Mouse (Mus musculus) forebrain, embryonic 15.5 days (tissue): ENCODE measurements around the gene Dab1. TPM values are rescaled to one million over a fixed set of nuclear protein-coding genes. Genes with fewer than 3 reads are reported as not detected.

Experiments used
- ATAC-seq: fragments of 200-750 bp; cut with Nextera tagmentation; replicated peaks from 2 replicates; pipeline ENCODE4 v1.8.0; 2017; ENCODE audit warnings: mild to moderate bottlenecking, moderate TSS enrichment, moderate library complexity
- H3K27ac ChIP-seq: fragments of 300-500 bp; sonication (generic); replicated peaks from 2 replicates; pipeline ENCODE4 v1.5.1; 2015; ENCODE audit warnings: mild to moderate bottlenecking, inconsistent platforms
- H3K27me3 ChIP-seq: fragments of 300-500 bp; sonication (generic); 2 replicates; pipeline ENCODE4 v1.6.1; 2015; ENCODE audit warnings: inconsistent platforms
- H3K36me3 ChIP-seq: fragments of 300-500 bp; sonication (generic); 2 replicates; pipeline ENCODE4 v1.6.1; 2015; ENCODE audit warnings: mild to moderate bottlenecking, inconsistent platforms
- H3K4me1 ChIP-seq: fragments of 300-500 bp; sonication (generic); 2 replicates; pipeline ENCODE4 v1.6.1; 2015; ENCODE audit warnings: inconsistent platforms
- H3K4me2 ChIP-seq: fragments of 300-500 bp; sonication (generic); replicated peaks from 2 replicates; pipeline ENCODE4 v1.6.1; 2015; ENCODE audit warnings: mild to moderate bottlenecking, inconsistent platforms
- H3K4me3 ChIP-seq: fragments of 300-500 bp; sonication (generic); 2 replicates; pipeline ENCODE4 v1.5.1; 2015; ENCODE audit warnings: mild to moderate bottlenecking, inconsistent platforms
- H3K9ac ChIP-seq: fragments of 300-500 bp; sonication (generic); replicated peaks from 2 replicates; pipeline ENCODE4 v1.6.1; 2015; ENCODE audit warnings: mild to moderate bottlenecking, inconsistent platforms
- H3K9me3 ChIP-seq: fragments of 300-500 bp; sonication (generic); 2 replicates; pipeline ENCODE4 v1.6.1; 2016; ENCODE audit warnings: inconsistent platforms
- WGBS: fragments of 180-500 bp; shearing (Covaris S2); methylation state at CpG from one replicate; pipeline ENCODE4 v1.1.7; 2015; ENCODE audit warnings: mixed read lengths; 5-methylcytosine and 5-hydroxymethylcytosine counted together
- polyA plus RNA-seq: library from polyadenylated mRNA; unstranded; fragments of >200 nt; fragmentation: Nextera tagmentation; extraction: Ambion mirVana; gene quantifications from 2 replicates; pipeline ENCODE4 v1.2.1, GENCODE M21; 2015

The Dab1 gene
- polyA plus RNA-seq, 1 experiment from 2014 or later, result 174 TPM

DNA sequence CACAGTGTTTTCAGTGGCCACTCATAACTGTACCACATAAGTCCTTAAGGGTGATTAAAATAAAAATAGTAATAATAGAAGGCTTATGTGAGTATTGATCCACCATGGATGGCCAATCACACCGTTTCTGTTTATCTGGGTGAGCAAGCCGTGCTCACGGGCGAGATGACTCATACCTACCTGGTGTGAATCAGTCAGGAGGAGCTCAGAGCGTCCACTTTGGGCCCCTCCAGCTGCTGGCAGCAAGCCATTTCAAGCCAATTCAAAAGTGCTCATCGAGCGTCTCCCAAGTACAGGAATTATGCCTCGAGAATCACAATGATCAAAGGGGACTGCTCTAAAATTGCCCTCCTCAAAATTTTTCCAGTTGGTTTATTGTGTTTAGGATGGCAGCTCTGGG is 903.2 kb downstream of the Dab1 start:
- Histone ChIP-seq H3K27me3 (no peaks in the 10 kb centered on the region), H3K4me2 (no peak overlapping the region), H3K4me1 (peaks cover 23% of the 10 kb centered on the region), H3K9me3 (no peaks in the 10 kb centered on the region), H3K9ac (no peak overlapping the region), H3K36me3 (no peaks in the 10 kb centered on the region), H3K4me3 (no peak overlapping the region), H3K27ac (no peak overlapping the region)
- 21% methylated on average over 8 of the region's 8 CpGs for WGBS
- no peak for ATAC-seq

DNA sequence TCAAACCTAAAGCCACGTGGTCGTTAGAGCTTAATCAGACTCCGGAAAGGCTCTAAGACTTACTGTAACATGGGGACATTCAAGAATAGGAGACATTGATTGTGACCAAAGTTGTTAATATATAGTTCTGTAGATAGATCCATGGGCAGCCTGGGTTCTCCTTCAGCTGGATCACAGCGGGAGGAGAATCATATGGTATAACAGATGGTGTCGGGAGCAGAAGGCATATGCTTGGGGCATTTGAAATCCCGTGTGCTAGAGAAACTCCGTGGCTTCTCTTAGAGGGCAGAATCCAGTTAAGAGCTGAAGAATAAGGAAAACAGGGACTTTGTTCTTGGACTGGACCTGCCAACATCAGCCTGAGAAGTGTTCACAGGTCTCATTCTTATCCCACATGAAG is 904.6 kb downstream of the Dab1 start:
- 69% methylated on average over 7 of the region's 7 CpGs for WGBS
- no peak overlapping the region for H3K27ac ChIP-seq
- H3K4me1 ChIP-seq, result peaks cover 23% of the 10 kb centered on the region
- no peak overlapping the region for H3K4me3 ChIP-seq
- no peaks in the 10 kb centered on the region for H3K27me3 ChIP-seq
- no peak for ATAC-seq
- H3K9me3 ChIP-seq, result no peaks in the 10 kb centered on the region
- H3K4me2 ChIP-seq, result no peak overlapping the region
- H3K9ac ChIP-seq, result no peak overlapping the region
- no peaks in the 10 kb centered on the region for H3K36me3 ChIP-seq

DNA sequence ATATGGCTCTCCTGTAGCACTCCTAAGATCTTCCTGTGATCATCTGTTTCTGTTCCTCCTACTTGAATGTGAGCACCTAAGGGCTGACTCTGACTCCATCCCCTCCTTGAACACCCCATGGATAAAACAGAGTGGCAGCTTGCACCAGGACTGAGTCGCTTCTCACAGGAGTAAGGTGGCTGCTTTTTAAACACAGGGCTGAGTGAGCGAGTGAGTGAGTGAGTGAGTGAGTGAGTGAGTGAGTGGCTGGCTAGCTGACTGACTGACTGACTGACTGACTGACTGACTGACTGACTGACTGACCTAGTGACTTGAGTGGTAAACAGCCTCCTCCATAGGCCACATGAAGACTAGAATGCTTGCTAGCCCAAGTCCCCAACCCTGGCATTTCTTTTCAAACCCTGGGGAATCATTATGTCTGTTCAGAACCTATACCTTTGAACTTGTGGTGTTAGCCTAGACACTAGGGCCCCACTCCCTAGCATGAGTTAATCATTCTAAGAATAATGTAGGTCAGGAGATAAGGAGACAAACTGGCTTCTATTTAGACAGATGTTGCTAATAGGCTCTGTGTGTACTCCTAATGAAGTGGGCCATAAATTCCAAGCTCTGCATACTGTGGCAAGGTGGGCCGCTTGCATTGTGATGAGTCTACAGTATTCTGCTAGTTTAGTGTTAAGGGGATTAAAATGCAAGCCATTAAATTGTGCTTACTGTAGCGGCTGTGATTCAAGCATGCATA is 910.9 kb downstream of the Dab1 start:
- Histone ChIP-seq H3K4me3 (no peak overlapping the region), H3K9me3 (no peaks in the 10 kb centered on the region), H3K4me2 (no peak overlapping the region), H3K36me3 (no peaks in the 10 kb centered on the region), H3K4me1 (no peaks in the 10 kb centered on the region), H3K27me3 (no peaks in the 10 kb centered on the region), H3K27ac (no peak overlapping the region), H3K9ac (no peak overlapping the region)
- 80% methylated on average over 4 of the region's 4 CpGs for WGBS
- ATAC-seq, result no peak

DNA sequence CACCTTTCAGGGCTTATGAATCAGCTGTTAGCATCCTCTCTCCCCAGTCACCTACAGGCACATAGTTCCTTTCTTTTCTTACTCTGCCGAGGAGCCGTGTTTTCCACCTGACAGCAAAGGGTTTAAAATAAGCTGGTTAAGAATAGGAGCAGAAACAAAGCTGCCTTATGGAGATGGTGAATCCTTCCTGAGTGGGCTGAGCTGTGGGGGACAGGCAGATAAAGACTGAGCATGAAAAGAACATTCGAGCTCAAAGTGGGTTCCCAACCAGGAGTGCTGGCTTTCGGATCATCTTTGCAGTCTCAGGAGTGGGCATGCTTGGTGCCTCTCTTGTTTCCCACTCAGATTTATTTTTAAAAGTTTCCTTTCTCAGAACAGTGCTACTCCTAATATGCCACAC is 913.7 kb downstream of the Dab1 start:
- Histone ChIP-seq H3K4me3 (no peak overlapping the region), H3K9me3 (no peaks in the 10 kb centered on the region), H3K36me3 (no peaks in the 10 kb centered on the region), H3K27ac (no peak overlapping the region), H3K4me1 (0 out of 2 replicates have a peak, but pooled peaks cover 3% of the 10 kb centered on the region), H3K9ac (no peak overlapping the region), H3K27me3 (no peaks in the 10 kb centered on the region), H3K4me2 (no peak overlapping the region)
- WGBS, result 91% methylated on average over 4 of the region's 4 CpGs
- no peak for ATAC-seq

DNA sequence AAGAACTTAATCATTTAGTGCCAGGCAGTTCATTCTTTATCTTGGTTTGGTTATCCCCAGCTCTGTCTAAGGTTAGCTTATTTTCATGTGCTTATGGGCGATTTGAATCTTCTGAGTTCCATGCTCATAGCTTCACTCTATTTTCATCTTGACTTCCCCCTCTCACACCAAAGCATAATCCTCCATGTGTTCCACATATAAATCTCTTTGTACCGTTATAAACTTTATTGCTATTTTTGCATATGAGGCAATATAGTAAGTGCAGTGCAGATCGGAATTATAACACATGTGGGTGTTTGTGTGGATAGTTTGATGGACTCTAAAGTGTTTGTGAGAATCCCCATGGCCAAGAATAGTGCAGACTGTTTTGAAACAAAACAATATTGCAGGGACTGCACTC is 919.3 kb downstream of the Dab1 start:
- no peak overlapping the region for H3K4me2 ChIP-seq
- H3K36me3 ChIP-seq, result no peaks in the 10 kb centered on the region
- H3K9me3 ChIP-seq, result no peaks in the 10 kb centered on the region
- H3K9ac ChIP-seq, result no peak overlapping the region
- H3K27me3 ChIP-seq, result no peaks in the 10 kb centered on the region
- WGBS, result 93% methylated on average over 3 of the region's 3 CpGs
- H3K4me3 ChIP-seq, result no peak overlapping the region
- 0 out of 2 replicates have a peak, but pooled peaks cover 3% of the 10 kb centered on the region for H3K4me1 ChIP-seq
- ATAC-seq, result no peak
- H3K27ac ChIP-seq, result no peak overlapping the region

DNA sequence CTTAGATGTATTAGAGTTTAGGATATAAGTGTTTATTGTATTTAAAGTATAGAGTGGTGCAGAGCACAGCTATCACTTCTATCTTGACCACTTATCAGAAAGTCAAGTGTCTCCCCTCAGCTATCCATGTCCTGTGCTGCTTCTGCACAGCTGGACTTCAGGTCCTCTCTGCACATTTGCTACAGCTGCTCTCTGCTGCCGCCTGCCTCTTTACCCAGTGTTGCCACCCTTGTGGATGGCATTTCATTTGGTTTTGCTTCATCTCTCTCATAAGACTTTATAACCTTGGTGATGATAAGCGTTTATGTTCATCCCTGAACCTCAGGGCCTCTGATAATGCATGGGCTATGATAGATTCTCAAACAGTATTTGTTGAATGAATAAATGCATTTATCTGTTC is 919.9 kb downstream of the Dab1 start:
- WGBS, result 84% methylated on average over 2 of the region's 2 CpGs
- no peak overlapping the region for H3K27ac ChIP-seq
- no peaks in the 10 kb centered on the region for H3K36me3 ChIP-seq
- no peak overlapping the region for H3K9ac ChIP-seq
- H3K9me3 ChIP-seq, result no peaks in the 10 kb centered on the region
- 0 out of 2 replicates have a peak, but pooled peaks cover 3% of the 10 kb centered on the region for H3K4me1 ChIP-seq
- no peak for ATAC-seq
- H3K4me3 ChIP-seq, result no peak overlapping the region
- no peaks in the 10 kb centered on the region for H3K27me3 ChIP-seq
- H3K4me2 ChIP-seq, result no peak overlapping the region

DNA sequence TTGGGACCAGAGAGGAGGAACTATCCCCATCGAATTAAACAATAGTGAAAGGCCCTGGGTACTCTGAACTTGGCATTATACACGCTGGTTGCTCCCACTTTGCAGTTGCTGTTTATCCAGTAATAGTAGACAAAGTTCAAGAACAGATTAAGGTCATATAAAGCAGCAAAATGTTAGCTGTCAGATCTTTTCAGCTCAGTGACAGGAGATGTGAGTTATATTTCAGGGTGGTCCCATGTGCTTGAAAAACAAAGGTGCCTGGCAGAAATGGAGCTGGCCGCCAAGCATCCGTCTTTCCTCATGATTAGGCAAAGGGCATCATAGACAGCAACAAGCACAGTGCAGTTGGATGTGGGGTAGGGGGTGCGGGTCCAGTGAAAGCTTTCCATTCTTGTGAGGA is 927.9 kb downstream of the Dab1 start:
- no peak for ATAC-seq
- peaks cover 22% of the 10 kb centered on the region for H3K4me1 ChIP-seq
- H3K4me2 ChIP-seq, result no peak overlapping the region
- no peak overlapping the region for H3K27ac ChIP-seq
- no peaks in the 10 kb centered on the region for H3K36me3 ChIP-seq
- H3K27me3 ChIP-seq, result no peaks in the 10 kb centered on the region
- no peak overlapping the region for H3K9ac ChIP-seq
- no peak overlapping the region for H3K4me3 ChIP-seq
- 29% methylated on average over 5 of the region's 5 CpGs for WGBS
- no peaks in the 10 kb centered on the region for H3K9me3 ChIP-seq

DNA sequence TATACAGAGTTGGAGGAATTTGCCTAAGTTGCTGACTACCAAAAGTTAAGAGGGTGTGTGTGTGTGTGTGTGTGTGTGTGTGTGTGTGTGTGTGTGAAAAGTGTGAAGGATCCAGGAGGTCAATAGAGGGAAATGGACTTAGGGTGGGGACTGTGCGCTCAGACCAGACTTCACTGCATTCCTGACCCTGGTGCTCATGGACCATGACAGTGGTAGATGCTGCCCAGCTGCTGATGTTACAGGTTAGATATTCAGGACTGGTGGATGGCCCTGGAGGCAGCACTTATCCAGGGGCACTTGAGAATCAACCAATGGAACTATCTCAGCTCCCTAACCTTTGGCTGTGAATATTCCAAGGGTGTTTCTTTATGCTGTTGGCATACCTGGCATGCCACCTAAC is 929.1 kb downstream of the Dab1 start:
- no peak overlapping the region for H3K27ac ChIP-seq
- no peaks in the 10 kb centered on the region for H3K27me3 ChIP-seq
- H3K9ac ChIP-seq, result no peak overlapping the region
- H3K4me3 ChIP-seq, result no peak overlapping the region
- WGBS, result 94% methylated on average over 1 of the region's 1 CpGs
- no peak for ATAC-seq
- H3K36me3 ChIP-seq, result no peaks in the 10 kb centered on the region
- no peaks in the 10 kb centered on the region for H3K9me3 ChIP-seq
- H3K4me1 ChIP-seq, result peaks cover 29% of the 10 kb centered on the region
- H3K4me2 ChIP-seq, result no peak overlapping the region

DNA sequence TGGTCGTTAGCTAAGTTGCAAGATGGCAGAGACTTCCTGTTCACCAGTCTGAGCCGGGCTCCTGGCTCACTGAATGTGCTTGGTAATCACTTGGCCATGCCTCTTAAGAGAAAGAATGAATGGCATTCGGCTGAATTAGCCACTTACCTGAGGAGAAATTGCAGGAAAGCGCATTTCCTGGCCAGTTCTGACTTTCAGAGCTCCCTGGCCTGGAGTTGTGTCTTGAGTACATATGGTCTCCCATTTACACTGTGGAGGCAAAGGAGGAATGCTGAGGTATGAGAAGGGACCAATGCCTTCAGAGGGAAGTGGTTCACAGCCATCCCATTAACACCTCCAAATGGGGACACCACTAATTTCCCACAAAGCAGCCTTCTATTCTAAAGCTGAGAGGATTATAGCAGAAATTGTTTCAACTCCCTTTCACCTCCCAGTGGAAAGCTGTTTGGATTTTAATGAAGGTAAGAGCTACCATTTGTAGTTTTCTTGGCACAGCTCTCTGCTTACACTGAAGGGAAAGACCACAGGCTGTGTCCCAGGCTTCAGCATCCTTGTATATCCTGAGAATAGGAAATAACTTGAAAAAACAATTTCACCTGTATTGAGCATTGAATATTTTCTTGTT is 931.5 kb downstream of the Dab1 start:
- H3K4me2 ChIP-seq, result no peak overlapping the region
- no peaks in the 10 kb centered on the region for H3K27me3 ChIP-seq
- H3K36me3 ChIP-seq, result no peaks in the 10 kb centered on the region
- 46% methylated on average over 4 of the region's 4 CpGs for WGBS
- H3K9me3 ChIP-seq, result no peaks in the 10 kb centered on the region
- no peak for ATAC-seq
- H3K9ac ChIP-seq, result no peak overlapping the region
- H3K4me1 ChIP-seq, result peaks cover 32% of the 10 kb centered on the region
- no peak overlapping the region for H3K27ac ChIP-seq
- H3K4me3 ChIP-seq, result no peak overlapping the region

DNA sequence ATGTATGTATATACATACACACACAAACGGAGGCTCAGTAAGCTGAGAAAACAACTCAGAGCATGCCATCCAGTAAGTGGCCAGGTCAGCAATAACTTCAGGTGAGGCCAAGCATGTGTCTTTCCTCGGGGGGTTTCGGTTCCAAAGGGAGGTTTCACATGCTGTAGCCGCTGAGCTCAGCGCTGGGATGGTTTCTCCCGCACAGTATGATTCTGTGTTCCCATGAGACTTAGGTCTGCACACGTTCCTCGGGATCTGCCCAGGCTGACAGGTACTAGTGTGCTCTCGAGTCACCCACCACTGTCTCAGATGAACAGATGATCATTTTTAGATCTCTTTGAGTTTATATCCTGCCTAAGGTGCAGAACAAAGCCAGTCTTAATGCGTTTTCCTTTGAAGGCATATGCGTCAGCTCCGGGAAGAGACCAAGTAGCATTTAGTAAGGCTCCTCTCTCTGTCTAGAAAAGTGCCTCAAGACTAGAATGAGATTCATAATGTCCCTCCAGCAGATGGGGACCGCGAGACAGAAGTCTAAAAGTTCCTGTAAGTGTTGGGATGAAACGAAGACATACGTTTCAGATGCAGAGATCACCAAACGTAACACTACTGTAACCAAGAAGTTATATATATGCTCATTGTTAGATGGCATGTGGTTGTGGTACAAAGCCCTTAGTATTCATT is 932.4 kb downstream of the Dab1 start:
- Histone ChIP-seq H3K4me3 (no peak overlapping the region), H3K27ac (no peak overlapping the region), H3K36me3 (no peaks in the 10 kb centered on the region), H3K9me3 (no peaks in the 10 kb centered on the region), H3K9ac (no peak overlapping the region), H3K27me3 (no peaks in the 10 kb centered on the region), H3K4me2 (no peak overlapping the region), H3K4me1 (peaks cover 38% of the 10 kb centered on the region)
- no peak for ATAC-seq
- WGBS, result 85% methylated on average over 17 of the region's 17 CpGs

DNA sequence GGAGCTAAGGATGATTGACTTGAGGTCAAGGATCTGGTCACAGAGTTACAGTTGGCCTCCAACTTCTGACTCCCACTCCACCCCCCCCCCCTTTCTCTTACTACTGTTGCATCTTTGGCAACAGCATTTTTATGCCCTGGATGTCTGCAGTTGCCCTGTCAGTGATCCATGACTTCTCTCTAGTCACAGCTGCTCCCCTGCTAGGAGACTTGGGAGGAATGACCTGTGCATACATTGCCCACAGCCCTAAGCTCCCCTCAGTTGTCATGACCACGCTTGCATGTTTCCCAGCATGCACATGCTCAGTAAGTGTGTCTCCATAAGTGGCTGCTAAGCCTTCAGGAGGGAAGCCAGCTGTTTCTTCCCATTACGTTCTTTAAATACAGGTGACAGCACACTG is 936.2 kb downstream of the Dab1 start:
- Histone ChIP-seq H3K36me3 (no peaks in the 10 kb centered on the region), H3K9me3 (no peaks in the 10 kb centered on the region), H3K4me2 (no peak overlapping the region), H3K4me3 (no peak overlapping the region), H3K27me3 (no peaks in the 10 kb centered on the region), H3K27ac (no peak overlapping the region), H3K4me1 (peaks cover 21% of the 10 kb centered on the region), H3K9ac (no peak overlapping the region)
- 83% methylated on average over 2 of the region's 2 CpGs for WGBS
- ATAC-seq, result no peak

DNA sequence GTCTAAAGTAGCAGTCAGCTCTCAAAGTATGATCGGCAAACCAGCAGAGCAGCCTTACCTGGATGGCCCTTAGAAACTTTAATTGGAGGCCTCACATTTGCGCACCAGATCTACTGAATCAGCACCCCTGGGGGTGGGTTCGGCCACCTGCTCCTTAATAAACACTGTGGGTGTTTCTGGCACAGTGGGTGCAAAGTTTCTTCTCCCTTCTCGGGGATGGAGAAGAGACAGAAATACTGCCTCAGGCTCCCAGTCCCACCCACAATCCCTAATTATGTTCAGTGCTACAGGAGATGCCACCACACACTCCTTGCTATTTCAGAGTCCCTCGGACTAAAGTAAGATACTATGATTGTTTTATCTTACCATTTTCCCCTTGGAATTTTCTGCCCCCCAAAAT is 944.4 kb downstream of the Dab1 start:
- H3K9ac ChIP-seq, result no peak overlapping the region
- H3K27ac ChIP-seq, result no peak overlapping the region
- H3K9me3 ChIP-seq, result no peaks in the 10 kb centered on the region
- ATAC-seq, result no peak
- WGBS, result 69% methylated on average over 5 of the region's 5 CpGs
- no peak overlapping the region for H3K4me3 ChIP-seq
- H3K27me3 ChIP-seq, result no peaks in the 10 kb centered on the region
- no peak overlapping the region for H3K4me2 ChIP-seq
- no peaks in the 10 kb centered on the region for H3K36me3 ChIP-seq
- no peaks in the 10 kb centered on the region for H3K4me1 ChIP-seq
